Mouse (Mus musculus) hindbrain, embryonic 15.5 days (tissue): ENCODE measurements at regions not wholly inside any gene's neighbourhood (a gene's known extent, or its start where the extent isn't known, plus 50 kb on each side); places are given as distances from the start of the nearest gene placed in this dataset.

Source experiments
- ATAC-seq: fragments of 200-750 bp; cut with Nextera tagmentation; 2 replicates; pipeline ENCODE4 v1.8.0; 2017; ENCODE audit warnings: low read depth, moderate number of reproducible peaks, moderate TSS enrichment; ENCODE audit not compliant: low FRiP score
- H3K27ac ChIP-seq: fragments of 300-500 bp; sonication (generic); replicated peaks from 2 replicates; pipeline ENCODE4 v1.5.1; 2015; ENCODE audit warnings: mild to moderate bottlenecking, inconsistent platforms
- H3K27me3 ChIP-seq: fragments of 300-500 bp; sonication (generic); 2 replicates; pipeline ENCODE4 v1.6.1; 2015; ENCODE audit warnings: control low read depth, inconsistent platforms
- H3K36me3 ChIP-seq: fragments of 300-500 bp; sonication (generic); 2 replicates; pipeline ENCODE4 v1.6.1; 2015; ENCODE audit warnings: control low read depth, inconsistent platforms
- H3K4me1 ChIP-seq: fragments of 300-500 bp; sonication (generic); replicated peaks from 2 replicates; pipeline ENCODE4 v1.6.1; 2015; ENCODE audit warnings: control low read depth, inconsistent platforms
- H3K4me2 ChIP-seq: fragments of 300-500 bp; sonication (generic); 2 replicates; pipeline ENCODE4 v1.6.1; 2015; ENCODE audit warnings: moderate library complexity, mild to moderate bottlenecking, inconsistent platforms
- H3K4me3 ChIP-seq: fragments of 300-500 bp; sonication (generic); 2 replicates; pipeline ENCODE4 v1.5.1; 2015; ENCODE audit warnings: mild to moderate bottlenecking, inconsistent platforms
- H3K9ac ChIP-seq: fragments of 300-500 bp; sonication (generic); 2 replicates; pipeline ENCODE4 v1.6.1; 2015; ENCODE audit warnings: inconsistent platforms
- H3K9me3 ChIP-seq: fragments of 300-500 bp; sonication (generic); 2 replicates; pipeline ENCODE4 v1.6.1; 2016; ENCODE audit warnings: control low read depth, inconsistent platforms
- WGBS: fragments of 180-500 bp; shearing (Covaris S2); methylation state at CpG from one replicate; pipeline ENCODE4 v1.1.7; 2015; 5-methylcytosine and 5-hydroxymethylcytosine counted together

DNA sequence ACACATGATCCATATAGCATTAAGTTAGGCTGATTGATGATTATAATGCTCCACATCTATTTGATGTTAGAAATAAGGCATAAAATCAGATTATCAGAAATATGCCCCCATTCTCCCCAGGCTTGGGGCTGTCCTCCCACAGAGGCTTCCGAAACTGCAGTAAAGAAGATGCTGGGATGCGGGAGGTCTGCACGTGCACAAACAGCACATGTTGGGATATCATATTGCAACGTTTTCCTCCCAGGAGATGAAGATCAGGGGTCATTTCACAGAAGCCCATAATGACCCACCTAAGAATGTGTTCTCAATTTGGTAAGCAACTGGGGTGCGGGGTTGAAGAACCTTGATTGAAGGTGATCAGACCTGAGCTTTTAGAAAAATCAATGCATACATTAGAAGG is 85.9 kb upstream of the Got2 start:
- no peak overlapping the region for H3K4me3 ChIP-seq
- WGBS = 70% methylated on average over 5 of the region's 5 CpGs
- H3K36me3 ChIP-seq = no peaks in the 10 kb centered on the region
- no peak for ATAC-seq
- H3K9me3 ChIP-seq = no peaks in the 10 kb centered on the region
- no peak overlapping the region for H3K27ac ChIP-seq
- H3K9ac ChIP-seq = no peak overlapping the region
- no peak overlapping the region for H3K4me2 ChIP-seq
- no peaks in the 10 kb centered on the region for H3K27me3 ChIP-seq
- no peaks in the 10 kb centered on the region for H3K4me1 ChIP-seq

DNA sequence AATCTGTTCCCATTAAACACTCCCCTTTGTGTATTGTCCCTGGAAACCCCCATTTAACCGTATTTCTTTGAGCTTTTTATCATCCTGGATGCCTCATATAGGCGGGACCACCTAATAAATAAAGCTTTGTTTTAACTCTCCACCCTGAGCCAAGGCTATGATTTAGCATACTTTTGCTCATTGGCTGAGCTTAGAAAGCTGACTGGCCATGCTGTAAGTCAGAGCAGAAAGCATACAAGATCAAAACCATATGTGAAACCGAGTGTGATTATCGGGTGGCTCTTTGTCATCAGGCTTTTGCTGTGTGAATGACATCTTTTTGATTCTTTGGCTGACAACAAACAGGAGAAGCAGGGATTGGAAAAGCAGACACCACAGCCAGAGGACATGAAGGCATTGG is 85.2 kb upstream of the Got2 start:
- ATAC-seq = no peak
- WGBS = 39% methylated on average over 4 of the region's 4 CpGs

GRCm38 (mm10) chr8:95968828-95969227 is 80.5 kb upstream of the Got2 start:
- no peaks in the 10 kb centered on the region for H3K27me3 ChIP-seq
- H3K4me2 ChIP-seq = no peak overlapping the region
- H3K4me3 ChIP-seq = no peak overlapping the region
- H3K9me3 ChIP-seq = no peaks in the 10 kb centered on the region
- H3K4me1 ChIP-seq = no peaks in the 10 kb centered on the region
- no peak for ATAC-seq
- H3K9ac ChIP-seq = no peak overlapping the region
- H3K27ac ChIP-seq = no peak overlapping the region
- no peaks in the 10 kb centered on the region for H3K36me3 ChIP-seq
- WGBS = 90% methylated on average over 6 of the region's 6 CpGs

More for the DNA sequence above, 85.2 kb upstream of the Got2 start:
- Histone ChIP-seq H3K9ac (no peak overlapping the region), H3K27me3 (no peaks in the 10 kb centered on the region), H3K4me3 (no peak overlapping the region), H3K36me3 (no peaks in the 10 kb centered on the region), H3K4me2 (no peak overlapping the region), H3K27ac (no peak overlapping the region), H3K9me3 (no peaks in the 10 kb centered on the region), H3K4me1 (no peaks in the 10 kb centered on the region)

- Histone ChIP-seq H3K27me3 (no peaks in the 10 kb centered on the region), H3K9ac (no peak overlapping the region), H3K4me2 (no peak overlapping the region), H3K36me3 (no peaks in the 10 kb centered on the region), H3K27ac (no peak overlapping the region), H3K9me3 (no peaks in the 10 kb centered on the region), H3K4me1 (no peaks in the 10 kb centered on the region), H3K4me3 (no peak overlapping the region)
- 17% methylated on average over 1 of the region's 1 CpGs for WGBS
- ATAC-seq = no peak
Measured at GRCm38 (mm10) chr8:95966430-95966829, 78.1 kb upstream of the Got2 start.

DNA sequence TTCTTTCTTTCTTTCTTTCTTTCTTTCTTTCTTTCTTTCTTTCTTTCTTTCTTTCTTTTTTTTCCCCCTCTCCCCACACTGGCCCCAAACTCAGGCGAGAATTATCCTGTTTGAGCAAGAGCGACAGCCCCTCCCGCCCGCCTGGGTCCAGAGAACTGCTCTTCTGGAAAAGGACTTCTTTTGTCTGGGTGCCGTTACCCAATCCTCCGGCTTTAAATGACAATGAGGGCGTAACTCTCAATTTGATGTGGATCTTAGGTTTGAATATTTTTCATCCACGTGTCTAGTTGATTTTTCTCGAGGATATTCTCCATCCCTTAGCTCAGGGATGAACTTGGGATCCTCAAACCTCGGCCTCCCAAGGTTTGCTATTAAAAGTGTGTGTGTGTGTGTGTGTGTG is 63.9 kb upstream of the Got2 start:
- H3K4me3 ChIP-seq = peak overlapping the region; percentile 37
- H3K9ac ChIP-seq = no peak overlapping the region
- 8% methylated on average over 10 of the region's 10 CpGs for WGBS
- ATAC-seq = no peak
- no peaks in the 10 kb centered on the region for H3K36me3 ChIP-seq
- H3K27ac ChIP-seq = no peak overlapping the region
- no peaks in the 10 kb centered on the region for H3K27me3 ChIP-seq
- H3K4me2 ChIP-seq = peak overlapping the region; percentile 63
- peaks cover 3% of the 10 kb centered on the region for H3K4me1 ChIP-seq
- no peaks in the 10 kb centered on the region for H3K9me3 ChIP-seq

- peak; percentile 66; the same call in 1 of the 2 replicates for ATAC-seq
- Histone ChIP-seq H3K27ac (no peak overlapping the region), H3K36me3 (no peaks in the 10 kb centered on the region), H3K27me3 (no peaks in the 10 kb centered on the region), H3K4me3 (peak overlapping the region; percentile 37), H3K9me3 (no peaks in the 10 kb centered on the region), H3K4me2 (peak overlapping the region; percentile 63), H3K4me1 (peaks cover 3% of the 10 kb centered on the region), H3K9ac (peak overlapping the region; percentile 39; the same call in 1 of the 2 replicates)
- WGBS = 1% methylated on average over 17 of the region's 17 CpGs
Measured at GRCm38 (mm10) chr8:95951794-95952193, 63.4 kb upstream of the Got2 start.
